Mouse (Mus musculus): Measurements from ENCODE around the gene Car10. TPM values are rescaled to one million over a fixed set of nuclear protein-coding genes. Genes with fewer than 3 reads are reported as not detected.
A peak's percentile ranks its signal among the peaks of the same experiment; 100 is the strongest.
"Not testable (repeated sequence)": the region's sequence is repeated elsewhere in the genome, so short reads cannot be mapped to it uniquely, and the experiment has no call there.

Gene Car10
- total RNA-seq, 2 experiments from 2014 or later = not detected

DNA sequence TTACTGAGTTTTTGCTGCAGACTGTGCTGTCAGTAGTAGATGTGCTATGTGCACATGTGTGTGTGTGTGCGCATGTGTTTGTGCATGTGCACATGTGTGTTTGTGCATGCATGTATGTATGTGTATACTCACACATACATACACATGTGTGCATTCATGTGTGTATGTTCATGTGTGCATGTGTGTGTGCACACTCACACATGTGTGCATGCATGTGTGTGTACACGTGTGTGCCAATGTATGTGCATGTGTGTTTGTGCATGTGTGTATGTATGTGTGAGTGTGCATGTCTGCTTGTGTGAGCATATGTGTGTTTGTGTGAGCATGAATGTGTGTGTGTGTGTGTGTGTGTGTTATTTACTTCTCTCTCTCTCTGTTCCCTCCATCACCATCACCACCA is 298.5 kb downstream of the Car10 start:
- no peak for DNase-seq

- DNase-seq = not testable (repeated sequence)
Measured at GRCm38 (mm10) chr11:93401167-93401566, 303.3 kb downstream of the Car10 start.

DNA sequence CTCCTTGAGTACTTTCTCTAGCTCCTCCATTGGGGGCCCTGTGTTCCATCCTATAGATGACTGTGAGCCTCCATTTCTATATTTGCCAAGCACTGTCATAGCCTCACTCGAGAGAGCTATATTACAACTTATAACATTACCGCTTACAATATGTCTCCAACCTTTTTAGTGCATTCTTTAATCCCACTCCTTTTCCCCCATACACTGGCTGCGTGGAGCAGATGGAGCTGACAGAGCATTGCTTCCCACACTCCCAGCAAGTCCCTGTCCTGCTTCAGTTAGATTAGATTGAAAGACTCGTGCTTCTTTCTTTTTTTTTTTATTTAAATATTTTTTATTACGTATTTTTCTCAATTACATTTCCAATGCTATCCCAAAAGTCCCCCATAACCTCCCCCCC is 310.2 kb downstream of the Car10 start:
- DNase-seq = no peak

DNA sequence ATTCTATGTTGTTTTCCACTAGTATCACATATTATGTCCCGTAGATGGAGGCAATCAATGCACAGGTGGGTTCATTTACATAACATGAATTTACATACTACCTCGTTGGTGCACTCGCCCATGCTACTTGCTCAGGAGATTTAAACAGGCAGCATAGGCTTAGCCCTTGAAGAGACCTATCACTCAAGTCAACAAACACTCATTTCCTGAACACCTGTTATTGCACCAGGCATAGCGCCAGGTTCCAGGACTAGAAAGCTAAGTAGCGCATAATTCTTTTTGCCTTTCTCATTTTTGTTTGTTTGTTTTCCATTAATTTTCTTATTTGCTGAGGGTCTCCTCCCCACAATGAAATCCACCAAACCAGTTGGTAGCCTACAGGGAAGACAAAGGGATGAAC is 333.7 kb downstream of the Car10 start:
- no peak for DNase-seq

DNA sequence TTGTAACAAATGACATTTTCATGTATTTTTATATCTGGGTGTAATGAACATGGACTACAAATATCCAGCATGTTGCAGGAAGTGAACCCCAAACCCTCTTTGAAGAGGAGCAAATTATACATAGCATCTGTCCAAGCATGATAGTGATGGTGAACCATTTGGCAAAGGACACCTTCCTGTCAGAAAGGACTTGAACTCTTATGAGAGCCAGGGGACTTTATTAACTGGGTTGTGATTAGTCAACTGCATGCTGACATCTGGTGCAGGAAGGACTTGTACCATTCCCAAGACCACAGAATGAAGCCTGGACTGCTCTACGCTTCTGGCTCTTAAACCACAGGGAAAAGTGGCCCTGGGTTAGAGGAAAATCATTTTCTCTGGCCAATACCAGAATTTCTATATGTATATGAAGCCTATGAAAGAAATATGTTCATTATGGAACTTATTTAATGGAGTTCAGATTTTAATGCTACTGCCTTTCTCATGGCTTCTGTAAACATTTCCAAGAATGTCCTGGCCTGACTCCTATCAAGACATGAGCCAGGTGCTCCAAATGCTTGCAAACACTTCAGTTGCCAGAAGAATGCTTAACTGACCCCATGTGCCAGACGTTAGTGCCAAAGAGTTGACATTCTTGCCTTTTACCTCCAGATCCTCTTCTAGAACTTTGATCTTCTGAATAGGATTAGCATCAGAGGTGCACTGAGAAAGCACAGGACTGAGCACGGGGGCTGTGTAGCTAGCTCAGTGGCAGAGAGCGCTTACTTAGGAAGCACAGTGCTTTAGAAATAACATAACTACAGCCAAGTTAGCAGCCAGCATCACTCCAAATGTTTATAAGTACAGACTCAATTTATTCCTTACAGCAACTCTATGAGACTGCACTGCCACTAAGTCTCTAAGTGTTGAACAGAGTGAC is 337.4 kb downstream of the Car10 start:
- DNase-seq = no peak

GRCm38 (mm10) chr11:93436892-93437291 is 339.1 kb downstream of the Car10 start:
- DNase-seq = no peak

- no peak for DNase-seq
Measured at GRCm38 (mm10) chr11:93440466-93440865, 342.6 kb downstream of the Car10 start.

GRCm38 (mm10) chr11:93443777-93444176 is 345.9 kb downstream of the Car10 start:
- DNase-seq = no peak

- no peak for DNase-seq
Measured at GRCm38 (mm10) chr11:93444741-93445140, 346.9 kb downstream of the Car10 start.

- no peak for DNase-seq
Measured at GRCm38 (mm10) chr11:93447566-93447965, 349.7 kb downstream of the Car10 start.

- no peak for DNase-seq
Measured at GRCm38 (mm10) chr11:93448290-93449256, 350.7 kb downstream of the Car10 start.

DNA sequence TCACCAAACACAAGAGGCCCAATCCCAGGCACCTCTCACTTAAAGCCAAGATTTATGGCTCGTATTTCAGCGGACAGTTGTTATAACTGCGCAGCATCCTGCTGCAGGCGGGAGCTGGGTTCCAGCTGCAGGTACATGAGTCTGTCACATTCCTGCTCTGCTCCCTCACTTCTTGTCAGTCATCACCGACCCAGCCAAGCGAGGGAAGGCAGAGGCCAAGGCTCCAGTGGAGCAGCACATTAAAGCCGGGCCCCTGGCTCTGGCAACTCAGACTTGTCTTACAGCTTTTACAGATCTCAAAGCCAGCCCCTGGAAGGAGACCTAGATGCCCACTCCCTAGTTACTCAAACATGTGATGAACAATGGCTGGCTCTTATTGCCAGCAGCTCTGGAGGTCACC is 352.7 kb downstream of the Car10 start:
- no peak for DNase-seq

DNA sequence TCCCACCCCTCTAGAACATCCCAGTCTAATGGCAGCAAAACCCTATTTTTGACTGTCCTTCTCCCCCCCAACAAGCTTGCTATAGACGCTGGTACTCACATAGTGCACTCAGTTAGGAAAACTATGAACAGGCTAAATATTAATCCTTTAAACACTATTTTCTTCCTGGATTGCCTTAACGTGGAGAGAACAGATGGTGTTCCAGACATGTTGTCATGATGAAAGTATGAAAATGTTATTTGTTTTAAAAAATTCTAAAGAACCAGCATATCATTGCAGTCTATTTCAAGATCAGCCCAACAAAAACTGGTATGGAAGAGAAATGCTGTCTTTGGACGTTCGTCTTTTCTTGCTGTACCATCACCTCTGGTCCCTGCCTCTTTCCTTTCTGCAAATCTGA is 368.4 kb downstream of the Car10 start:
- no peak for DNase-seq

DNA sequence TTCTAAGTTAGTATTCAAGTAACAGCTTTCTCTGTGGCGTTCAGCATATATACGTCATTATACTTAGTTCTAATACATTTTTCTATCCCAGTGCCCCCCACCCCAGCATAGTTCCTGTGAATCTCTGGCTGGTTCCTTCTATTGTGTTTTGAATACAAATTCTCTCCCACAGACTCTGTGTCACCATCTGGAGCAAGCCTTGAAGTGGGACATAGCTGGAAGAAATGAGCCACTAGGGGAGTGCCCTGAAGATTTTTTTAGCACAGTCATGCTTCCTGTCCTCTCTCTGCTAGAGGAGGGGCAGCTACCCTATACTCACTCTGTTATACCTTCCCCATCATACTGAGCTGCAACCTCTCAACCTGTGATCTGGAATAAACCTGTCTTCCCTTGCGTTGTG is 369.9 kb downstream of the Car10 start:
- DNase-seq = no peak

GRCm38 (mm10) chr11:93470771-93471170 is 372.9 kb downstream of the Car10 start:
- DNase-seq = no peak

GRCm38 (mm10) chr11:93471573-93472179 is 373.8 kb downstream of the Car10 start:
- peak; percentile 72 for DNase-seq

- no peak for DNase-seq
Measured at GRCm38 (mm10) chr11:93484661-93485060, 386.8 kb downstream of the Car10 start.

DNA sequence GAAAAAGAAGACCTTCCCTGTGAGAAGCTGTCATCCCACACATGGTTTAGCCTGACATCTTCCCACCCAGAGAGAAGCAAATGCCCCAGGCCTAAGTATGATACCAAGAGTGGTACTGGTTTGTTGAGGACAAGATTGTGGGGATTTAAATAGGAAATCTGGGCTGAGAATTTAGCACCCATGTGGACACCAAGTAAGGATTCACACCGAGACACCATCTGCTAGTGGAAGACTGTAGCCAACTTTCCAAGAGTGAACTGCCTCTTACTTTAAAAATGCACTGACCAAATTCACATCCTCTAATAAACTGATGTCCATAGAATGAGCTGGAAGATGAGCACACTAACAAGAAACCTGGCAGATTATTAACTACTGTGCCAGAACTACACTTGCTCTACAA is 389.2 kb downstream of the Car10 start:
- no peak for DNase-seq

DNA sequence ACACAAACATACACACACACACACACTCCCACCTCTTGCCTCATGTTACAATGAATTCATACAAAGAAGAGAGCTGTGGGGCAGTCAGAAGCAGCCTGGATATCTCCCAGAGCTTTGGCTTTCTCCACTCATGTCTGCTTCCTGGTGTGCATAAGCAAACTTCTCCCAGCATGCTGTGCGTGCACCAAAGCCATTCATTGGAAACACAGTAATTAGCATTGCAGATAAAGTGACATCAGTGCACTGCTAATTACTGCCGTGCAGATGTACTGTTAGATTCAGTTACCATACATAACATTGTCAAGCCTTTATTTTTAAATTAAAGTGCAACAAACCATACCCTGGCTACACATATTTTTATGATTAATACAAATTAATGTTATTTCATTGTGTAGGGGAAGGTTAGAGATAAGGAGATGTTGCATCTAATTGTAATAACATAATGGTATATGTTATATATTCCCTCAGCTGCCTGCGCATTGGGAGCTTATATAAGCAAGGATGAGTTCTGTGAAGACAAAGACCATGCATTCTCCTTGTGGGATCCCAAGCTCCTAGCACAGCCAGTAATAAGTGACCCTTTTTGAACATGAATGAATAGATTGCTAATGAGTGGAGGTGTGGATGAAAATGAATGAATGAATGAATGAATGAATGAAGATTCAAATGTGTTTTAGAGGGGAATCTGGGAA is 390.2 kb downstream of the Car10 start:
- no peak for DNase-seq

DNA sequence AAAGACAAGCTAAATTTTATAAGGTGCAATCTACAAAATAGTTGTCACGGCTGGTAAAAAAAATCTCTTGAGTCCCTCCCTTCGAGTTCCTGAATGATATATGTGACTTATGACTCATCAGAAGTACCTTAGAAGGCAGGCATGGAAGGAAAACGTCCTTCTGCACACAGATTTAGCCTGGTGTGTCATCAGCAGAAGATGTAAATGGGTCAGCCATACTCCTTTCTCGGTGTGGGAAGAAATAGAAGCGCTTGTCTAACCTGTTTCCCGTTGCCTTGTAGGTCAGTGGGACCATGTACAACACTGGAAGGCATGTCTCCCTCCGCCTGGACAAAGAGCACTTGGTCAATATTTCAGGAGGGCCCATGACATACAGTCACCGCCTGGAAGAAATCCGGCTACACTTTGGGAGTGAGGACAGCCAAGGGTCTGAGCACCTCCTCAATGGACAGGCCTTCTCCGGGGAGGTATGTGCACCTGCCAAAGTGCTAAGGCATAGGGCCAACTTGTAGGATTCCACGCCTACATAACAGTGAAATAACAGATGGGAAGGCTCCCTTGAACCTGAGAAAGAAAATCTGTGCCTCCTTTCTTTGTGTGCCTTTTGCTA is 392.5 kb downstream of the Car10 start:
- DNase-seq = no peak

- no peak for DNase-seq
Measured at GRCm38 (mm10) chr11:93497896-93498295, 400.1 kb downstream of the Car10 start.

- DNase-seq = no peak
Measured at GRCm38 (mm10) chr11:93500442-93500841, 402.6 kb downstream of the Car10 start.

All from heart, postnatal 4 days (tissue).